Mouse (Mus musculus): Measurements from ENCODE around the gene Ppp1r18. TPM values are rescaled to one million over a fixed set of nuclear protein-coding genes. Genes with fewer than 3 reads are reported as not detected.

Ppp1r18 gene
- polyA plus RNA-seq, 1 experiment from 2014 or later: 15.6 TPM

DNA sequence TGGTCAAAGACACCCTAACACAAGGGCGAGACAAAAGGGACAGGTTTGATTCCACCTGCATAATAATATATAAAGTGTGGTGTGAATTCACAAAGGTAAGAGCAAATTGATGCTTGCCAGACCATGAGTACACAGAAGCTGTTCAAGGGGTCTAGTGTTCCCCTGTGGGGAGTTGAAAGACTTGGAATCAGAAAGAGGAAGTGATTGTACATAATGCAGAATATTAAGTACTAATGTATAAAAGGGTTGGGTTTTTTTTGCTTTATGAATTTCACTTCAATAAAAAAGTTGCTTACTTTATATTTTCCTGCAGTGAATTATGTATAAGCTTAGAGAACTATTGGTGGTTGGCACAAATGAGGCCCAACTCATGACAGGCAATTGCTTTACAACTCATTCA is 6.0 kb upstream of the Ppp1r18 start:
- Histone ChIP-seq H3K36me3 (ENCODE audit: control insufficient read depth, insufficient read depth) (peaks cover 16% of the 10 kb centered on the region), H3K27ac (ENCODE audit: low read depth, low read length) (no peak overlapping the region), H3K4me1 (replicated peaks; ENCODE audit: control insufficient read depth, insufficient read depth, low read length) (no peaks in the 10 kb centered on the region), H3K9me3 (ENCODE audit: control insufficient read depth) (no peaks in the 10 kb centered on the region), H3K27me3 (replicated peaks; ENCODE audit: control insufficient read depth, insufficient read depth, low read length) (no peaks in the 10 kb centered on the region), H3K4me3 (ENCODE audit: low read depth, low read length) (no peak overlapping the region), H3K4me2 (replicated peaks; ENCODE audit: low read depth) (no peak overlapping the region), H3K9ac (ENCODE audit: low read depth, low read length) (no peak overlapping the region)
- 86% methylated on average over 1 of the region's 1 CpGs for WGBS
- no peak for ATAC-seq
- no peak for TF ChIP-seq CTCF (IDR thresholded peaks at IDR 0.05; ENCODE audit: low read depth)

- Histone ChIP-seq H3K9me3 (ENCODE audit: control insufficient read depth) (no peaks in the 10 kb centered on the region), H3K4me1 (replicated peaks; ENCODE audit: control insufficient read depth, insufficient read depth, low read length) (no peaks in the 10 kb centered on the region), H3K27ac (ENCODE audit: low read depth, low read length) (no peak overlapping the region), H3K9ac (ENCODE audit: low read depth, low read length) (no peak overlapping the region), H3K4me3 (ENCODE audit: low read depth, low read length) (no peak overlapping the region), H3K36me3 (ENCODE audit: control insufficient read depth, insufficient read depth) (peaks cover 11% of the 10 kb centered on the region), H3K27me3 (replicated peaks; ENCODE audit: control insufficient read depth, insufficient read depth, low read length) (no peaks in the 10 kb centered on the region), H3K4me2 (replicated peaks; ENCODE audit: low read depth) (no peak overlapping the region)
- ATAC-seq: no peak
- 56% methylated on average over 2 of the region's 2 CpGs for WGBS
- TF ChIP-seq CTCF (IDR thresholded peaks at IDR 0.05; ENCODE audit: low read depth): no peak
Observed at GRCm38 (mm10) chr17:35859835-35860234, 5.6 kb upstream of the Ppp1r18 start.

- TF ChIP-seq CTCF (IDR thresholded peaks at IDR 0.05; ENCODE audit: low read depth): no peak
- Histone ChIP-seq H3K27ac (ENCODE audit: low read depth, low read length) (no peak overlapping the region), H3K4me2 (replicated peaks; ENCODE audit: low read depth) (peak overlapping the region; percentile 81), H3K4me1 (replicated peaks; ENCODE audit: control insufficient read depth, insufficient read depth, low read length) (no peaks in the 10 kb centered on the region), H3K4me3 (ENCODE audit: low read depth, low read length) (peak overlapping the region; percentile 73), H3K9ac (ENCODE audit: low read depth, low read length) (peak overlapping the region; percentile 53), H3K27me3 (replicated peaks; ENCODE audit: control insufficient read depth, insufficient read depth, low read length) (no peaks in the 10 kb centered on the region), H3K9me3 (ENCODE audit: control insufficient read depth) (no peaks in the 10 kb centered on the region), H3K36me3 (ENCODE audit: control insufficient read depth, insufficient read depth) (peaks cover 9% of the 10 kb centered on the region; the same call in 1 of the 2 replicates)
- ATAC-seq: no peak
- 6% methylated on average over 12 of the region's 12 CpGs for WGBS
Observed at GRCm38 (mm10) chr17:35860831-35861197, 4.6 kb upstream of the Ppp1r18 start.

GRCm38 (mm10) chr17:35861198-35861857 is 4.1 kb upstream of the Ppp1r18 start, which contains the start of gene Nrm:
TSS of gene Nrm (plus strand) at chr17:35861318.
- H3K4me1 ChIP-seq (replicated peaks; ENCODE audit: control insufficient read depth, insufficient read depth, low read length): no peaks in the 10 kb centered on the region
- under 1% methylated on average over 47 of the region's 47 CpGs for WGBS
- no peaks in the 10 kb centered on the region for H3K9me3 ChIP-seq (ENCODE audit: control insufficient read depth)
- H3K27ac ChIP-seq (ENCODE audit: low read depth, low read length): peak within 1 kb of the TSS; percentile 50; the same call in 1 of the 2 replicates
- peaks cover 9% of the 10 kb centered on the region; the same call in 1 of the 2 replicates for H3K36me3 ChIP-seq (ENCODE audit: control insufficient read depth, insufficient read depth)
- no peaks in the 10 kb centered on the region for H3K27me3 ChIP-seq (replicated peaks; ENCODE audit: control insufficient read depth, insufficient read depth, low read length)
- H3K9ac ChIP-seq (ENCODE audit: low read depth, low read length): peak within 1 kb of the TSS; percentile 53
- H3K4me2 ChIP-seq (replicated peaks; ENCODE audit: low read depth): peak within 1 kb of the TSS; percentile 81
- peak within 1 kb of the TSS; percentile 73 for H3K4me3 ChIP-seq (ENCODE audit: low read depth, low read length)
- ATAC-seq: peak; percentile 90
- TF ChIP-seq CTCF (IDR thresholded peaks at IDR 0.05; ENCODE audit: low read depth): peak; percentile 74

GRCm38 (mm10) chr17:35864832-35865353 is 500 bp upstream of the Ppp1r18 start:
- no peaks in the 10 kb centered on the region for H3K27me3 ChIP-seq (replicated peaks; ENCODE audit: control insufficient read depth, insufficient read depth, low read length)
- no peaks in the 10 kb centered on the region for H3K4me1 ChIP-seq (replicated peaks; ENCODE audit: control insufficient read depth, insufficient read depth, low read length)
- no peaks in the 10 kb centered on the region for H3K9me3 ChIP-seq (ENCODE audit: control insufficient read depth)
- H3K27ac ChIP-seq (ENCODE audit: low read depth, low read length): peak overlapping the region; percentile 87; the same call in 1 of the 2 replicates
- peak overlapping the region; percentile 55; the same call in 1 of the 2 replicates for H3K9ac ChIP-seq (ENCODE audit: low read depth, low read length)
- no peaks in the 10 kb centered on the region for H3K36me3 ChIP-seq (ENCODE audit: control insufficient read depth, insufficient read depth)
- H3K4me2 ChIP-seq (replicated peaks; ENCODE audit: low read depth): peak overlapping the region; percentile 92
- WGBS: 41% methylated on average over 10 of the region's 10 CpGs
- TF ChIP-seq CTCF (IDR thresholded peaks at IDR 0.05; ENCODE audit: low read depth): no peak
- no peak for ATAC-seq
- H3K4me3 ChIP-seq (ENCODE audit: low read depth, low read length): peak overlapping the region; percentile 61

- H3K36me3 ChIP-seq (ENCODE audit: control insufficient read depth, insufficient read depth): no peaks in the 10 kb centered on the region
- H3K4me1 ChIP-seq (replicated peaks; ENCODE audit: control insufficient read depth, insufficient read depth, low read length): no peaks in the 10 kb centered on the region
- ATAC-seq: 0 out of 2 replicates have a peak, but pooled peaks have one; percentile 4
- H3K9me3 ChIP-seq (ENCODE audit: control insufficient read depth): no peaks in the 10 kb centered on the region
- H3K9ac ChIP-seq (ENCODE audit: low read depth, low read length): peak overlapping the region; percentile 55
- peak overlapping the region; percentile 92 for H3K4me2 ChIP-seq (replicated peaks; ENCODE audit: low read depth)
- no peak for TF ChIP-seq CTCF (IDR thresholded peaks at IDR 0.05; ENCODE audit: low read depth)
- peak overlapping the region; percentile 61 for H3K4me3 ChIP-seq (ENCODE audit: low read depth, low read length)
- peak overlapping the region; percentile 87 for H3K27ac ChIP-seq (ENCODE audit: low read depth, low read length)
- under 1% methylated on average over 38 of the region's 38 CpGs for WGBS
- no peaks in the 10 kb centered on the region for H3K27me3 ChIP-seq (replicated peaks; ENCODE audit: control insufficient read depth, insufficient read depth, low read length)
Observed at GRCm38 (mm10) chr17:35866281-35866831, 963 bp downstream of the Ppp1r18 start.
